8 mouse cellular contexts compared by ENCODE assay signal in genomic region chr9:110249823-110250543, GRCm38 (mm10). TPM values are rescaled to one million over a fixed set of nuclear protein-coding genes. Genes with fewer than 3 reads are reported as not detected.
A peak's percentile ranks its signal among the peaks of the same experiment; 100 is the strongest.
DNase-seq lines count a peak whose midpoint lies in the region; ATAC-seq and TF ChIP-seq lines count a peak whose summit lies in the region.

No protein-coding gene starts in this region.

- H3K27ac ChIP-seq in heart, embryonic 14.5 days (replicated peaks in 1 of 2; ENCODE audit: control insufficient read depth in 1 of 2, insufficient read depth in 1 of 2, low read depth in 2 of 2, low read length in 2 of 2) = no peak overlapping the region
- H3K27ac ChIP-seq in hindbrain, embryonic 16.5 days (ENCODE audit: low read depth, low read length) = peak overlapping the region; percentile 89
- peak overlapping the region; percentile 69 for H3K27ac ChIP-seq in stomach, embryonic 16.5 days (ENCODE audit: low read length)
- no peak overlapping the region for H3K27ac ChIP-seq in gastrocnemius, adult 2 months

- H3K27me3 ChIP-seq in heart, embryonic 14.5 days (ENCODE audit: control insufficient read depth, insufficient read depth, low read length) = peaks cover 9% of the 10 kb centered on the region
- no peaks in the 10 kb centered on the region for H3K27me3 ChIP-seq in hindbrain, embryonic 16.5 days (replicated peaks; ENCODE audit: control insufficient read depth, insufficient read depth, low read length)
- H3K27me3 ChIP-seq in stomach, embryonic 16.5 days (ENCODE audit: control insufficient read depth, insufficient read depth, low read length) = peaks cover 3% of the 10 kb centered on the region; the same call in 1 of the 2 replicates

- peak overlapping the region; percentile 26 for H3K4me2 ChIP-seq in heart, embryonic 14.5 days (ENCODE audit: low read length)
- peak overlapping the region; percentile 43 for H3K4me2 ChIP-seq in hindbrain, embryonic 16.5 days (ENCODE audit: low read length)
- H3K4me2 ChIP-seq in stomach, embryonic 16.5 days (ENCODE audit: low read depth, low read length) = peak overlapping the region; percentile 19; the same call in 1 of the 2 replicates

- peak overlapping the region; percentile 18; the same call in 1 of the 2 replicates for H3K9ac ChIP-seq in heart, embryonic 14.5 days (ENCODE audit: low read length)
- peak overlapping the region; percentile 56 for H3K9ac ChIP-seq in hindbrain, embryonic 16.5 days (ENCODE audit: low read depth, low read length)
- peak overlapping the region; percentile 57 for H3K9ac ChIP-seq in stomach, embryonic 16.5 days (ENCODE audit: low read length)

- no peaks in the 10 kb centered on the region for H3K36me3 ChIP-seq in heart, embryonic 14.5 days (ENCODE audit: control insufficient read depth, insufficient read depth, low read length)
- H3K36me3 ChIP-seq in hindbrain, embryonic 16.5 days (ENCODE audit: control insufficient read depth, insufficient read depth, low read length) = no peaks in the 10 kb centered on the region
- H3K36me3 ChIP-seq in stomach, embryonic 16.5 days (ENCODE audit: control insufficient read depth, insufficient read depth, low read length) = no peaks in the 10 kb centered on the region

- no peak for TF ChIP-seq CTCF in gastrocnemius, adult 2 months (IDR thresholded peaks at IDR 0.05)

- no peak for ATAC-seq in heart, embryonic 14.5 days (ENCODE audit: insufficient number of reproducible peaks, insufficient read depth, low FRiP score, low read depth)
- ATAC-seq in hindbrain, embryonic 16.5 days = peak; percentile 80
- 0 out of 2 replicates have a peak, but pooled peaks have one; percentile 19 for ATAC-seq in stomach, embryonic 16.5 days (ENCODE audit: insufficient read depth, low FRiP score)

- 19% methylated on average over 11 of the region's 11 CpGs for WGBS in heart, embryonic 14.5 days
- WGBS in hindbrain, embryonic 16.5 days = 2% methylated on average over 11 of the region's 11 CpGs
- 23% methylated on average over 11 of the region's 11 CpGs for WGBS in stomach, embryonic 16.5 days

- peaks cover 13 to 14% of the 10 kb centered on the region in 2 experiments for H3K4me1 ChIP-seq in heart, embryonic 14.5 days (ENCODE audit: control insufficient read depth in 2 of 2, insufficient read depth in 2 of 2, low read length in 2 of 2)
- H3K4me1 ChIP-seq in hindbrain, embryonic 16.5 days (ENCODE audit: control insufficient read depth, insufficient read depth, low read depth, low read length) = peaks cover 42% of the 10 kb centered on the region
- H3K4me1 ChIP-seq in stomach, embryonic 16.5 days (ENCODE audit: control insufficient read depth, insufficient read depth, low read length) = peaks cover 17% of the 10 kb centered on the region

- H3K4me3 ChIP-seq in heart, embryonic 14.5 days (ENCODE audit: control insufficient read depth in 1 of 2, insufficient read depth in 1 of 2, low read depth in 1 of 2, low read length in 2 of 2) = no peak overlapping the region
- H3K4me3 ChIP-seq in hindbrain, embryonic 16.5 days (ENCODE audit: low read length) = peak overlapping the region; percentile 15; the same call in 1 of the 2 replicates
- no peak overlapping the region for H3K4me3 ChIP-seq in stomach, embryonic 16.5 days (replicated peaks; ENCODE audit: low read length)
- H3K4me3 ChIP-seq in gastrocnemius, adult 2 months = no peak overlapping the region

- intact Hi-C loops in gastrocnemius, adult 2 months (cut with DNase I) = no loop called here

- DNase-seq in heart, postnatal 4 days = no peak
- peak; percentile 88 for DNase-seq in embryo, embryonic 10.5 days (ENCODE audit: low spot score)
- DNase-seq in mesoderm, embryonic 11.5 days (ENCODE audit: low read depth, low spot score) = peak; percentile 84
- no peak for DNase-seq in c-Kit-positive CD71-positive TER-119-positive erythroid progenitor cells, embryonic 14.5 days (ENCODE audit: low spot score)
- no peak for DNase-seq in gastrocnemius, adult 2 months

- no peaks in the 10 kb centered on the region for H3K9me3 ChIP-seq in heart, embryonic 14.5 days (ENCODE audit: control insufficient read depth, low read length)
- no peaks in the 10 kb centered on the region for H3K9me3 ChIP-seq in hindbrain, embryonic 16.5 days (ENCODE audit: control insufficient read depth, low read length)
- no peaks in the 10 kb centered on the region for H3K9me3 ChIP-seq in stomach, embryonic 16.5 days (replicated peaks; ENCODE audit: control insufficient read depth, low read length)

RNA-seq across cellular contexts. Expression of gene Cspg5, which starts 6.4 kb away (rescaled TPM):
- polyA plus RNA-seq in heart, embryonic 14.5 days (2014; fragmentation: Nextera tagmentation; extraction: Ambion mirVana) = 1.9 and 2.5 TPM in 2 replicates
- 1 to 10 TPM; 1.9 TPM for total RNA-seq in heart, postnatal 4 days (2021)
- polyA plus RNA-seq in hindbrain, embryonic 16.5 days (2015; fragmentation: Nextera tagmentation; extraction: Ambion mirVana) = 207 and 212 TPM in 2 replicates
- 3.4 and 3.8 TPM in 2 replicates for polyA plus RNA-seq in stomach, embryonic 16.5 days (2015; fragmentation: Nextera tagmentation; extraction: Ambion mirVana)
- total RNA-seq in gastrocnemius, adult 2 months (2021) = under 1 TPM in 1 of 2 experiments, not detected in 1; 0.25 TPM

RNA-seq across cellular contexts. Expression of gene Elp6, which starts 55.0 kb away (rescaled TPM):
- 14.0 and 14.8 TPM in 2 replicates for polyA plus RNA-seq in heart, embryonic 14.5 days (2014; fragmentation: Nextera tagmentation; extraction: Ambion mirVana)
- 1 to 10 TPM; 5.8 to 6.4 TPM for total RNA-seq in heart, postnatal 4 days (2021)
- polyA plus RNA-seq in hindbrain, embryonic 16.5 days (2015; fragmentation: Nextera tagmentation; extraction: Ambion mirVana) = 39.0 and 40.2 TPM in 2 replicates
- polyA plus RNA-seq in stomach, embryonic 16.5 days (2015; fragmentation: Nextera tagmentation; extraction: Ambion mirVana) = 17.5 and 18.4 TPM in 2 replicates
- total RNA-seq in gastrocnemius, adult 2 months (2021) = 1 to 10 TPM; 2.6 to 3.3 TPM

Comparison
In these comparisons a context has a peak if more than half of its experiments do, and no peak if none do; other contexts are left out.
1. H3K27ac ChIP-seq: peak in hindbrain, embryonic 16.5 days (single experiment) and stomach, embryonic 16.5 days (single experiment); none in heart, embryonic 14.5 days (0 of 2) and gastrocnemius, adult 2 months (single experiment).
2. DNase-seq: peak in embryo, embryonic 10.5 days (single experiment) and mesoderm, embryonic 11.5 days (single experiment); none in heart, postnatal 4 days (single experiment), c-Kit-positive CD71-positive TER-119-positive erythroid progenitor cells, embryonic 14.5 days (single experiment) and gastrocnemius, adult 2 months (single experiment).
3. RNA of gene Cspg5, which starts 6.4 kb away (polyA plus RNA-seq): 207 to 212 TPM in hindbrain, embryonic 16.5 days; 3.4 to 3.8 TPM in stomach, embryonic 16.5 days and 1.9 to 2.5 TPM in heart, embryonic 14.5 days; every median in the first group is over 10 times any median in the second.
4. Peak in every context shown above with its lines, with median percentiles within 50 percentile points of each other: H3K4me2 ChIP-seq and H3K9ac ChIP-seq.